Mouse (Mus musculus): Measurements from ENCODE around the gene Cxcr4. TPM values are rescaled to one million over a fixed set of nuclear protein-coding genes. Genes with fewer than 3 reads are reported as not detected.
A peak's percentile ranks its signal among the peaks of the same experiment; 100 is the strongest.

Gene Cxcr4
- polyA plus RNA-seq (2015; fragmentation: Nextera tagmentation; extraction: Ambion mirVana) = 4.1 and 4.6 TPM in 2 replicates

GRCm38 (mm10) chr1:128592211-128592741 lies at the start of gene Cxcr4:
Gene Cxcr4 (minus strand): TSS chr1:128592293.
- Histone ChIP-seq H3K9me3 (replicated peaks; ENCODE audit: control insufficient read depth, low read length) (no peaks in the 10 kb centered on the region), H3K27me3 (ENCODE audit: control insufficient read depth, insufficient read depth, low read length) (peaks cover 31% of the 10 kb centered on the region), H3K4me1 (ENCODE audit: control insufficient read depth, insufficient read depth, low read length) (peaks cover 13% of the 10 kb centered on the region), H3K4me2 (ENCODE audit: low read depth, low read length) (peak within 1 kb of the TSS; percentile 64), H3K9ac (ENCODE audit: low read length) (peak within 1 kb of the TSS; percentile 71), H3K36me3 (ENCODE audit: control insufficient read depth, insufficient read depth) (no peaks in the 10 kb centered on the region), H3K27ac (ENCODE audit: low read length) (peak within 1 kb of the TSS; percentile 68), H3K4me3 (ENCODE audit: low read length) (peak within 1 kb of the TSS; percentile 49)
- WGBS = under 1% methylated on average over 27 of the region's 27 CpGs
- ATAC-seq (replicated peaks; ENCODE audit: extremely low read depth, insufficient read depth, low FRiP score) = peak; percentile 75

- 23% methylated on average over 4 of the region's 4 CpGs for WGBS
- ATAC-seq (replicated peaks; ENCODE audit: extremely low read depth, insufficient read depth, low FRiP score) = no peak
- Histone ChIP-seq H3K27me3 (ENCODE audit: control insufficient read depth, insufficient read depth, low read length) (no peaks in the 10 kb centered on the region), H3K4me3 (ENCODE audit: low read length) (no peak overlapping the region), H3K4me1 (ENCODE audit: control insufficient read depth, insufficient read depth, low read length) (peaks cover 9% of the 10 kb centered on the region), H3K9ac (ENCODE audit: low read length) (no peak overlapping the region), H3K27ac (ENCODE audit: low read length) (no peak overlapping the region), H3K4me2 (ENCODE audit: low read depth, low read length) (no peak overlapping the region), H3K9me3 (replicated peaks; ENCODE audit: control insufficient read depth, low read length) (no peaks in the 10 kb centered on the region), H3K36me3 (ENCODE audit: control insufficient read depth, insufficient read depth) (no peaks in the 10 kb centered on the region)
These were observed 47.6 kb upstream of the Cxcr4 start for GRCm38 (mm10) chr1:128639707-128640107.

DNA sequence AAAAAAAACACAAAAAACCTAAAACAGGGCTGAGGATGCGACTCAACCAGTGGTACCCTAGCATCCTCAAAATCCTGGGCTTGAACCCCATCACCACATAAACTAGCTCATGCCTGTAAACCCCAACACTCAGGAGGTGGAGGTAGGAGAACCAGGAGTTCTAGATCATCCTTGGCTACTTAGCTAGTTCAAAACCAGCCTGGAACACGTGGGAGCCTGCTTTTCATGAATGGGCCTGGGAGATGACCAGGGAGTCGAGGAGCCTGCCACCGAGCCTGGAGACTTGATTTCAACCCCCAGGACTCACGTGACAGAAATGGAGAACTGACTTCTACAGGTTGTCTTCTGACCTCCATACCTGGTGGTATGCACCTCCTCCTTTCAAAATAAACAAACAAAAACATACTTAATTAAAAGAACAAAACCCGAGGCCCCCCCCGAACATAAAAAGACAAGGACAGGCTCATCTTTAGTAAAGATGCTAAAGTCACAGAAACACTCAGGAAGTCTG lies 45.2 kb upstream of the Cxcr4 start:
- H3K4me1 ChIP-seq (ENCODE audit: control insufficient read depth, insufficient read depth, low read length) = no peaks in the 10 kb centered on the region
- 85% methylated on average over 7 of the region's 7 CpGs for WGBS

GRCm38 (mm10) chr1:128636258-128637229 lies 44.5 kb upstream of the Cxcr4 start:
- Histone ChIP-seq H3K4me2 (ENCODE audit: low read depth, low read length) (no peak overlapping the region), H3K4me3 (ENCODE audit: low read length) (no peak overlapping the region), H3K9me3 (replicated peaks; ENCODE audit: control insufficient read depth, low read length) (no peaks in the 10 kb centered on the region), H3K4me1 (ENCODE audit: control insufficient read depth, insufficient read depth, low read length) (no peaks in the 10 kb centered on the region), H3K27ac (ENCODE audit: low read length) (no peak overlapping the region), H3K27me3 (ENCODE audit: control insufficient read depth, insufficient read depth, low read length) (no peaks in the 10 kb centered on the region), H3K36me3 (ENCODE audit: control insufficient read depth, insufficient read depth) (no peaks in the 10 kb centered on the region), H3K9ac (ENCODE audit: low read length) (no peak overlapping the region)
- no peak for ATAC-seq (replicated peaks; ENCODE audit: extremely low read depth, insufficient read depth, low FRiP score)
- WGBS = 84% methylated on average over 10 of the region's 10 CpGs

More for the DNA sequence above, 45.2 kb upstream of the Cxcr4 start:
- Histone ChIP-seq H3K4me2 (ENCODE audit: low read depth, low read length) (no peak overlapping the region), H3K9ac (ENCODE audit: low read length) (no peak overlapping the region), H3K4me3 (ENCODE audit: low read length) (no peak overlapping the region), H3K27me3 (ENCODE audit: control insufficient read depth, insufficient read depth, low read length) (no peaks in the 10 kb centered on the region), H3K36me3 (ENCODE audit: control insufficient read depth, insufficient read depth) (no peaks in the 10 kb centered on the region), H3K9me3 (replicated peaks; ENCODE audit: control insufficient read depth, low read length) (no peaks in the 10 kb centered on the region), H3K27ac (ENCODE audit: low read length) (no peak overlapping the region)
- no peak for ATAC-seq (replicated peaks; ENCODE audit: extremely low read depth, insufficient read depth, low FRiP score)

GRCm38 (mm10) chr1:128633711-128634379 lies 41.8 kb upstream of the Cxcr4 start:
- Histone ChIP-seq H3K4me2 (ENCODE audit: low read depth, low read length) (no peak overlapping the region), H3K27ac (ENCODE audit: low read length) (no peak overlapping the region)

DNA sequence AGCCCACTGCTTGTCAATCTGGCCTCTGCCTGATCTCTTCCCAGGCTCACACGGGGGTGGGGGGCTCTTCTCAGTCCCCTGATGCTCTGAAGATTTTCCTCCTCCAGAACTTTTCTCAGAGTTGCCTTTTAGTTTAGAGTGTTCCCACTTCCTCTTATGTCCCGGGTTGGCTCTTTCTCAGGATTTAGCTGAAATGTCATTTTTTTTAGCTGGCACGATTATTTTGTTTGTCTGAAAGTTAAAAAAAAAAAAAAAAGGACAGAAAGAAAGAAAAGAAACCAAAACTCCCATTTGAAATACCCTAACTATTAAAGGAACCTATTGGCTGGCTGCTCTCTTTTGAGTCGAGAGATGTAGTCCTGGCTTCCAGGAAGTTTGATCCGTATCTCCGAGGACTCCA lies 40.4 kb upstream of the Cxcr4 start:
- H3K4me2 ChIP-seq (ENCODE audit: low read depth, low read length) = no peak overlapping the region
- no peak overlapping the region for H3K4me3 ChIP-seq (ENCODE audit: low read length)
- H3K9me3 ChIP-seq (replicated peaks; ENCODE audit: control insufficient read depth, low read length) = no peaks in the 10 kb centered on the region
- 68% methylated on average over 6 of the region's 6 CpGs for WGBS
- no peak for ATAC-seq (replicated peaks; ENCODE audit: extremely low read depth, insufficient read depth, low FRiP score)
- H3K27me3 ChIP-seq (ENCODE audit: control insufficient read depth, insufficient read depth, low read length) = no peaks in the 10 kb centered on the region
- no peak overlapping the region for H3K27ac ChIP-seq (ENCODE audit: low read length)
- H3K4me1 ChIP-seq (ENCODE audit: control insufficient read depth, insufficient read depth, low read length) = no peaks in the 10 kb centered on the region
- H3K9ac ChIP-seq (ENCODE audit: low read length) = no peak overlapping the region
- H3K36me3 ChIP-seq (ENCODE audit: control insufficient read depth, insufficient read depth) = no peaks in the 10 kb centered on the region

More at GRCm38 (mm10) chr1:128633711-128634379, 41.8 kb upstream of the Cxcr4 start:
- H3K27me3 ChIP-seq (ENCODE audit: control insufficient read depth, insufficient read depth, low read length) = no peaks in the 10 kb centered on the region
- H3K36me3 ChIP-seq (ENCODE audit: control insufficient read depth, insufficient read depth) = no peaks in the 10 kb centered on the region
- 70% methylated on average over 6 of the region's 6 CpGs for WGBS
- H3K4me3 ChIP-seq (ENCODE audit: low read length) = no peak overlapping the region
- H3K9me3 ChIP-seq (replicated peaks; ENCODE audit: control insufficient read depth, low read length) = no peaks in the 10 kb centered on the region
- H3K9ac ChIP-seq (ENCODE audit: low read length) = no peak overlapping the region
- no peak for ATAC-seq (replicated peaks; ENCODE audit: extremely low read depth, insufficient read depth, low FRiP score)
- H3K4me1 ChIP-seq (ENCODE audit: control insufficient read depth, insufficient read depth, low read length) = no peaks in the 10 kb centered on the region

- H3K9me3 ChIP-seq (replicated peaks; ENCODE audit: control insufficient read depth, low read length) = no peaks in the 10 kb centered on the region
- no peak overlapping the region for H3K27ac ChIP-seq (ENCODE audit: low read length)
- no peak overlapping the region for H3K9ac ChIP-seq (ENCODE audit: low read length)
- no peaks in the 10 kb centered on the region for H3K36me3 ChIP-seq (ENCODE audit: control insufficient read depth, insufficient read depth)
- H3K4me1 ChIP-seq (ENCODE audit: control insufficient read depth, insufficient read depth, low read length) = no peaks in the 10 kb centered on the region
- H3K27me3 ChIP-seq (ENCODE audit: control insufficient read depth, insufficient read depth, low read length) = no peaks in the 10 kb centered on the region
- no peak overlapping the region for H3K4me2 ChIP-seq (ENCODE audit: low read depth, low read length)
- 62% methylated on average over 9 of the region's 9 CpGs for WGBS
- ATAC-seq (replicated peaks; ENCODE audit: extremely low read depth, insufficient read depth, low FRiP score) = no peak
- no peak overlapping the region for H3K4me3 ChIP-seq (ENCODE audit: low read length)
These were observed 34.1 kb upstream of the Cxcr4 start for GRCm38 (mm10) chr1:128626144-128626678.

DNA sequence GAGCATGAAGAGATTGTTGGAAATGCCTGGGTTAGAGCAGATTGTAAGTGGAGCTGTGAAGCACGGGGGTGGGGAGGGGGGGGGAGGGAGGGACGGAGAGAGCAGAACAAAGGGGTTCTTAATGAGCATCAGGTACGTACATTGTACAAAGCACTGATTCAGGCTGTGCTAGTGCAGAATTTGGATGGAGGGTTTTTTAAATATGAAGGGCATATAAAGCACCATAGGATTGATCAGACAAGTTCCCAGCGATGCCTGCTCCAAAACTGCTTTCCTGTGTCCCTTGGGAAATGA lies 31.4 kb upstream of the Cxcr4 start:
- ATAC-seq (replicated peaks; ENCODE audit: extremely low read depth, insufficient read depth, low FRiP score) = no peak
- no peak overlapping the region for H3K4me2 ChIP-seq (ENCODE audit: low read depth, low read length)
- WGBS = 60% methylated on average over 4 of the region's 4 CpGs

More for the DNA sequence above, 31.4 kb upstream of the Cxcr4 start:
- Histone ChIP-seq H3K27me3 (ENCODE audit: control insufficient read depth, insufficient read depth, low read length) (no peaks in the 10 kb centered on the region), H3K4me3 (ENCODE audit: low read length) (no peak overlapping the region), H3K4me1 (ENCODE audit: control insufficient read depth, insufficient read depth, low read length) (no peaks in the 10 kb centered on the region), H3K27ac (ENCODE audit: low read length) (no peak overlapping the region), H3K9ac (ENCODE audit: low read length) (no peak overlapping the region), H3K36me3 (ENCODE audit: control insufficient read depth, insufficient read depth) (no peaks in the 10 kb centered on the region), H3K9me3 (replicated peaks; ENCODE audit: control insufficient read depth, low read length) (no peaks in the 10 kb centered on the region)

Data from heart, embryonic 16.5 days (tissue).